Mouse (Mus musculus) lung, adult 2 months (tissue): Measurements from ENCODE around the gene Lrrtm4. TPM values are rescaled to one million over a fixed set of nuclear protein-coding genes. Genes with fewer than 3 reads are reported as not detected.

ENCODE experiments used
- DNase-seq: peaks from one replicate; pipeline ENCODE4 v3.0.0; 2022
- H3K4me1 ChIP-seq: fragments of 200-500 bp; 2 replicates; pipeline ENCODE4 v1.6.1; 2011; ENCODE audit warnings: low read length; ENCODE audit not compliant: control insufficient read depth, insufficient read depth
- H3K4me3 ChIP-seq: fragments of 200-500 bp; replicated peaks from 2 replicates; pipeline ENCODE3; 2011; ENCODE audit warnings: low read depth, mild to moderate bottlenecking, control low read depth, low read length; ENCODE audit errors: extremely low read depth
- CTCF ChIP-seq: fragments of 200-500 bp; IDR thresholded peaks from 2 replicates; pipeline ENCODE4 v1.5.1; 2011; ENCODE audit warnings: mild to moderate bottlenecking, low read length, control low read depth; ENCODE audit not compliant: insufficient read depth
- POLR2A ChIP-seq: fragments of 200-500 bp; IDR thresholded peaks from 2 replicates; pipeline ENCODE4 v1.6.1; 2011; ENCODE audit warnings: low read depth, mild to moderate bottlenecking, control low read depth, low read length, borderline replicate concordance; ENCODE audit errors: extremely low read depth
- WGBS: fragments of 180-500 bp; shearing (Covaris S2); methylation state at CpG from one replicate; pipeline ENCODE4 v1.1.7; 2018; 5-methylcytosine and 5-hydroxymethylcytosine counted together
- polyA plus RNA-seq: library from polyadenylated mRNA; depleted of rRNA; stranded (reverse); fragments of >200 nt; gene quantifications from 2 replicates; pipeline ENCODE4 v1.2.3, GENCODE M21; 2012

Gene Lrrtm4
- polyA plus RNA-seq, 1 experiment: not detected

- H3K4me1 ChIP-seq: no peaks in the 10 kb centered on the region
- H3K4me3 ChIP-seq: no peak overlapping the region
- WGBS: 68% methylated on average over 4 of the region's 4 CpGs
- DNase-seq: no peak
- no peak for TF ChIP-seq POLR2A
- TF ChIP-seq CTCF: no peak
Observed at GRCm38 (mm10) chr6:80162585-80162984, 143.9 kb downstream of the Lrrtm4 start.

GRCm38 (mm10) chr6:80181916-80182315 is 163.2 kb downstream of the Lrrtm4 start:
- no peak for TF ChIP-seq CTCF
- TF ChIP-seq POLR2A: no peak
- 77% methylated on average over 1 of the region's 1 CpGs for WGBS
- Histone ChIP-seq H3K4me1 (no peaks in the 10 kb centered on the region), H3K4me3 (no peak overlapping the region)
- no peak for DNase-seq

- Histone ChIP-seq H3K4me3 (no peak overlapping the region), H3K4me1 (no peaks in the 10 kb centered on the region)
- no peak for DNase-seq
- WGBS: 82% methylated on average over 2 of the region's 2 CpGs
- TF ChIP-seq CTCF (no peak), POLR2A (no peak)
Observed at GRCm38 (mm10) chr6:80182353-80182752, 163.7 kb downstream of the Lrrtm4 start.

- no peaks in the 10 kb centered on the region for H3K4me1 ChIP-seq
- no peak for TF ChIP-seq CTCF
- no peak for TF ChIP-seq POLR2A
- 71% methylated on average over 6 of the region's 6 CpGs for WGBS
Observed at GRCm38 (mm10) chr6:80185489-80186113, 166.9 kb downstream of the Lrrtm4 start.

GRCm38 (mm10) chr6:80186791-80187190 is 168.1 kb downstream of the Lrrtm4 start:
- Histone ChIP-seq H3K4me1 (no peaks in the 10 kb centered on the region), H3K4me3 (no peak overlapping the region)
- no peak for TF ChIP-seq POLR2A
- TF ChIP-seq CTCF: no peak
- DNase-seq: no peak
- WGBS: 57% methylated on average over 1 of the region's 1 CpGs

More at GRCm38 (mm10) chr6:80185489-80186113, 166.9 kb downstream of the Lrrtm4 start:
- no peak for DNase-seq
- H3K4me3 ChIP-seq: no peak overlapping the region

- WGBS: 48% methylated on average over 2 of the region's 2 CpGs
- no peaks in the 10 kb centered on the region for H3K4me1 ChIP-seq
- DNase-seq: no peak
- TF ChIP-seq POLR2A: no peak
- no peak for TF ChIP-seq CTCF
- no peak overlapping the region for H3K4me3 ChIP-seq
Observed at GRCm38 (mm10) chr6:80209476-80209875, 190.8 kb downstream of the Lrrtm4 start.

- TF ChIP-seq CTCF (no peak), POLR2A (no peak)
- DNase-seq: no peak
- Histone ChIP-seq H3K4me3 (no peak overlapping the region), H3K4me1 (no peaks in the 10 kb centered on the region)
- 89% methylated on average over 5 of the region's 5 CpGs for WGBS
Observed at GRCm38 (mm10) chr6:80210281-80210680, 191.6 kb downstream of the Lrrtm4 start.

- DNase-seq: no peak
- Histone ChIP-seq H3K4me1 (no peaks in the 10 kb centered on the region), H3K4me3 (no peak overlapping the region)
- TF ChIP-seq CTCF (no peak), POLR2A (no peak)
- 86% methylated on average over 1 of the region's 1 CpGs for WGBS
Observed at GRCm38 (mm10) chr6:80261595-80261994, 242.9 kb downstream of the Lrrtm4 start.

- Histone ChIP-seq H3K4me3 (no peak overlapping the region), H3K4me1 (no peaks in the 10 kb centered on the region)
- 55% methylated on average over 4 of the region's 4 CpGs for WGBS
- TF ChIP-seq POLR2A (no peak), CTCF (no peak)
- DNase-seq: no peak
Observed at GRCm38 (mm10) chr6:80263972-80264371, 245.3 kb downstream of the Lrrtm4 start.

GRCm38 (mm10) chr6:80264584-80264983 is 245.9 kb downstream of the Lrrtm4 start:
- Histone ChIP-seq H3K4me3 (no peak overlapping the region), H3K4me1 (no peaks in the 10 kb centered on the region)
- DNase-seq: no peak
- TF ChIP-seq CTCF (no peak), POLR2A (no peak)
